Mouse (Mus musculus) urinary bladder, postnatal 25 days (tissue): Measurements from ENCODE around the gene Meis2.

ENCODE experiments used
- DNase-seq: peaks from one replicate; pipeline ENCODE4 v3.0.0; 2022; ENCODE audit warnings: low spot score

Meis2 gene

DNA sequence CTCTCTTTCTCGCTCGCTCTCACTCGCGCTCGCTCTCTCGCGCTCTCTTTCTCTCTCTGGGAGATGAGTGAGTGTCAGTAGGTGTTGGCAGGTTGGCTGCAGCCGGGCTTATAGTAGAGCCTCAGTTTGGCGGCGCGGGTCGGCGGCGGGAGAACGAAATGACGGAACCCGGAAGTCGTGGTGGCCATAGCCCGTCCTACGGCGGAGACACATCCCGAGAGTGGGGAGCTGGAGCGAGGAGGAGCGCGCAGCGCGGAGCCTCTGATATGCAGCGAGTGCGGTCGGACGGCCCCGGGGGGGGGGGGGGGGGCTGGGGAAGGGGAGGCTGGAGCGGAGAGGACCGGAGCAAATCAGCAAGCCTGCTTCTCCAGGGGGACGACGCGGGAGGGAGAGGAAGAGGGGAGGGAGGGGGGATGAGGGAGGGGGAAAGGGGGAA lies at the start of gene Meis2:
TSS of gene Meis2 (minus strand) at position 270 of the 436 bp plus-strand sequence.
- DNase-seq, result peak; percentile 72

DNA sequence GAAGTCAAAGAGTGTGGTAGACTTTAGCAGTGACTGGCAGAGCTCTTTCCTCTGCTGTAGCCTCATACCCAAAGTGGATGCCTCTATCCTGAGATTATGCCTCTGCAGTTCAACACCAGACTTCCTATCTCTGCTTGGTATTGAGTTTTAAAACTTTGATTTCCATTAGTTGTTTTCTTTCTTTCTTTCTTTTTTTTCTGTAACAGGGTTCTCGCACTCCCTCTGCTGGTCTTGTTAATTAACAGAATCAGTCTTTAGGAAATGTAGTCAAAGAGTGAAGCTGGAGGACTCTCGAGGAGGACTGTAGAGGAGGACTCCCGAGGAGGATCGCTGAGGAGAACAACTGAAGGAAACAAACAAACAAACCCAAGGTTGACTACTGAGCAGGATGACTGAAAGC lies 40.6 kb upstream of the Meis2 start:
- no peak for DNase-seq

DNA sequence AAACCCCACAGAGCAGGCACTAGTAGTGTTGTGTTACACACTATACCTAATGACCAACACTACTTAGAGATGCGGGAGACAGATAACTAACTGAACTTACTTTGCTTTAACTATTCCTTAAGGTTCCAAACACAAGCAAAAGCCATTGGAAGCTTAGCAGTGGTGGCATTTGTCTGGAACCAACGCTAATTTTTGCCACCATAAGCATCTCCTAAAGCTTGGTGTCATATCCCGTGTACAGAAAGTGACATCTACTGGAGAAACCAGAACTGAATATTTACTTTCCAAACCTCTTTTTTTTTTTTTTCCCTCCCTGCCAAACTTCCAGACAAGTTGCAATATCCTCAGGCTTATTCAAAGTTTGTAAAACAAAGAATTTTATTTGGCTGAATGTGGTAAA lies 39.5 kb upstream of the Meis2 start:
- DNase-seq, result no peak

DNA sequence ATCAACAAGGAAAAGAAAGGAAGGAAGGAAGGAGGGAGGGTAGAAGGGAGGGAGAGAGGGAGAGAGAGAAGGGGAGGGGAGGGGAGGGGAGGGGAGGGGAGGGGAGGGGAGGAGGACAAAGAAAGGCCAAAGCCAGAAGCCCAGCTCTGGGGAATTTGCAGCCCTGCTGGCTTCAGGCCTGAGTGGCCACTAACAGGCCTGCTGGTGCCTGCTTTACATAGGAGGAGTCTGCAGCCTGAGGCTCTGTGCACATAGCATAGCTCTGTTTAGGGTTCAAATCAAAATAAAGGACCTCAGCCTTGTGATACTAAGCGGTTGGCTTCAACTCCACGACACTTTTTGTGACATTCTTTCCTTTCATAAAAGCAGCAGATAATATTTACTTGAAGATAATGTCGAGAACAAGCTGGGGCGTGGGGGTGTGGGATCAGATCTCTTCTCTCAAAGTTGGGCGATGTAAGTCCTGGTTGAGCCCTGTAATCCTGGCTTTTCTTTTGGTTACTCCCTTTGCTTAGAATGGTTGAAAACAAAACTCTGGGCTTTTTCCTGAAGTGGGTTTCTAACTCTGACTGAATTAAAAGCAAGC lies 37.9 kb upstream of the Meis2 start:
- no peak for DNase-seq

DNA sequence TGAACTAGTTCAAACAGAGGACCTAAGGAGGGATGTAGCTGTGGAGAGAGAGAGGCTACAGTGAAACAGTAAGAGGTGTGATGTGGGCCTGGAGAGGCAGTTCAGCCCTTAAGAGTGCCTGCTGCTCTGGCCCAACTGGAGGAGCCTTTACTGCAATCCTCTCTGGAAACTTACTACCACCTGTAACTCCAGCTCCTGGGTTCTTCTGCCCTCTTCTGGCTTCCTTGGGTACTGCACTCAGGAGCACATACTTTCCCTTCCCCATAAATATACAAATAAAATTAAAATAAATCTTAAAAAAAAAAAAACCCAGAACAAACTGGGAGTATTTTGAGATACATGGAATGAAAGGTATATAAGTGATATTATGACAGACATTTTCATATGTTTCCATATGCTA lies 35.6 kb upstream of the Meis2 start:
- DNase-seq, result peak; percentile 27

DNA sequence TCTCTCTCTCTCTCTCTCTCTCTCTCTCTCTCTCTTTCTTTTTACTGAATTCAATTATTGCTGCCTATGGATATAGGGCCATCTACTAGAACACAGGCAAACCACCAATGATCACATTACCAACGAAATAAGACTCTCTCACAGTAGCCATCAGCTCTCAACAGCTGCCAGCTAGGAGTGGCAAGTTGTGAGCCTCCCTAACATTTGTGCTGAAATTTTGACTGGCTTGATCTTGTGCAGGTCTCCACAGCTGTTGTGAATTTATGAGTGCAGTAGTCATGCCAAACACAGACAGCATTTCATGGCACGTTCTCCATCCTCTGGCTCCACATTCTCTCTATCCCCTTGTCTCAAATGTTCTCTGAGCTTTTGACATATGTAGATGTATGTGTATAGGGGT lies 15.3 kb upstream of the Meis2 start:
- DNase-seq, result no peak

DNA sequence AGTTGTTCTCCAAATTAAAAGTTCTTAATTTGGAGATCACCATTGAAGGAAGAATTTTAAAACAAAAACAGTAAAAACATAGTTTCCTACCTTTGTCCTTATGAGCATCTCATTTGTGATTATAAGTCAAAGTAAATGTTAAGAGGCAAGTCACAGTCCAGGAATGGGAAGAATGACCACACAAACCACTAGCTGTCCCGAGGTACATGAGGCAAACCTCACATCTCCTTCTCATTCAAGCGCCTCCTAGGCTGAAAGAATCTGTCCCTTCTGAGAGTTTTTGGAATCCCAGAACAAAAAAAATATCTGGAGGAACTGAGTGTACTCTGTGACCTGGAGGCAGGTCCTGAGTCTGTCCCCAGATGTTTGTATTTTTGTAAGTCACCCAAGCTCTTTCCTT lies 13.2 kb upstream of the Meis2 start:
- DNase-seq, result no peak

DNA sequence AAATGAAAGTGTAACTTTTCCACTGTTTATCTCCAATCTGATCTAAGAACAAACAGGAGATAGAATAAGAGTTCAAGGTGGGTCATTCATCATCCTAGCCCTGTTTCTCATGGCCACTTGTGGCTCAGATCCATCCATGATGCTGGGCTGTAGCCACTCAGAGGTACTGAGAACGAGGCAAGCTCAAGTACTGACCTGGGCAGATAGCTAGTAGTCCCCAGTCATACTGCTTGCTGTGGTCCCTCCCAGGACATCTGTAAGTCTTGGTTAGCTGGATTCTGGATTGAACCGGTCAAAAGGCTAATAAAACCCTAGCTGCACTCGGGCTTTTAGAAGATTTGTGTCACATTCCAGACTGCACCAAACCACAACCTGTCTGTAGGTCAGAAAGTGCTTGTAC lies 12.1 kb upstream of the Meis2 start:
- DNase-seq, result no peak

DNA sequence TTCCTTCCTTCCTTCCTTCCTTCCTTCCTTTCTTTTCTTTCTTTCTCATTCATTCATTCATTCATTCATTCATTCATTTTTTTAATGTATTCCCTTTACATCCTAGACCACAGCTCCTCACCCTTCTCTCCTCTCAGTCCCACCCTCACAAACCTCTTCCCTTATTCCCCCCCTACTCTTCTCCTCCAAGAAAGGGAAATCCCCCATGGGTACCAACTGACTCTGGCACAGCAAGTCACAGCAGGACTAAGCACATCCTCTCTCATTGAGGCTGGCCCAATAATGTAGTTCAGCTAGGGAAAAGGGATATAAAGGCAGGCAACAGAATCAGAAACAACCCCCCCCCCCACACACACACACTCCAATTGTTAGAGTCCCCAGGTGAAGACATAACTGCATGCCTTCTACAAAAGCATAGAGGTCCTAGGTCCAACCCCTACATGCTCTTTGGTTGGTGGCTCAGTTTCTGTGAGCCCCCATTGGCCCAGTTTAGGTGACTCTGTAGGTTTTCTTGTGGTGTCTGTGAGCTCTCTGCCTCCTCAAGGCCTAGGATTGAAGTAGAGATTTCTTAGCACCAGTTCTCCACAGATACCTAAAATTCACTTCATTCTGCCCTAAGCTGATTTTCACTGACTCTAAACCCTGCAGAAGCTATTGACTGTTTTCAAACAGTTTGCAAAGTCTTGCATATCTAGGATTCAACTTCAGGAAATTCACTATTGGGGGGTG lies 11.3 kb upstream of the Meis2 start:
- no peak for DNase-seq

DNA sequence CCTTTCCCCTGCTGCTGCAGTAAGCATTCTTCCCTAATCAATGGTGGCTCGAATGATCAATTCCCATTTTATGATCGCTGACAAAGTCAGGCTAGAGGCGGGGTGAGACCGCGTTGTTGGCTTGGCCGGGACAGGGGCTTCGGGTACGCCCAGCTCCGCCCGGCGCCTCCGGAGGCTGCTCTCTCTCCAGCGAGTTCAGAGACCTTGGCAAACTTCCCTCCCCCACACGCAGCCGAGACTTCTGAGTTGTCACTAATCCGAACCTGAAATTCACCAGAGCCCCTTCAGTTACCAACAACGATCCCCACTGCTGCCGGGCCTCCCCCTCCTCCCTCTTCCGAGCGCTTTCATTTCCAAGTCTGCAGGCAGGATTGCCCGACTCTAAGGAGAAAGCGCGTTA lies 10.3 kb upstream of the Meis2 start:
- DNase-seq, result peak; percentile 51

DNA sequence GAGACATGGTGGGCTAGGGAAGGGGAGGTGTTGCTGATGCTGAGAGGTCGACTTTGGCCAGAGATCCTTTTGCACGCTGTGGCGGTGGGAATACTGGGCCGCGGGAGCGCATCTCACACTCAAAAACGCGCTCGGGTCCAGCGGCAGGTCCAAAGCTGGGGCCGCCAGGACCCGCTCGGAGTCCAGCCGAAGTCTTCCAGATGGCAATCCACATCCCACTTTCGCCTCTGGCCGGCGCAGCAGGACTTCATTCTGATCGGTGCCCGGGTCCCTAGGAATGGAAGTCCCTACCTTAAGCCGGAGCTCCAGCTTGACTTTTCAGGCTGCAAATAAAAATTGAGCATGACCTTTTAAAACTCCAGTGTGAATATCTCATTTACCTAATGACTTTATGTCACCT lies 9.8 kb upstream of the Meis2 start:
- DNase-seq, result no peak

DNA sequence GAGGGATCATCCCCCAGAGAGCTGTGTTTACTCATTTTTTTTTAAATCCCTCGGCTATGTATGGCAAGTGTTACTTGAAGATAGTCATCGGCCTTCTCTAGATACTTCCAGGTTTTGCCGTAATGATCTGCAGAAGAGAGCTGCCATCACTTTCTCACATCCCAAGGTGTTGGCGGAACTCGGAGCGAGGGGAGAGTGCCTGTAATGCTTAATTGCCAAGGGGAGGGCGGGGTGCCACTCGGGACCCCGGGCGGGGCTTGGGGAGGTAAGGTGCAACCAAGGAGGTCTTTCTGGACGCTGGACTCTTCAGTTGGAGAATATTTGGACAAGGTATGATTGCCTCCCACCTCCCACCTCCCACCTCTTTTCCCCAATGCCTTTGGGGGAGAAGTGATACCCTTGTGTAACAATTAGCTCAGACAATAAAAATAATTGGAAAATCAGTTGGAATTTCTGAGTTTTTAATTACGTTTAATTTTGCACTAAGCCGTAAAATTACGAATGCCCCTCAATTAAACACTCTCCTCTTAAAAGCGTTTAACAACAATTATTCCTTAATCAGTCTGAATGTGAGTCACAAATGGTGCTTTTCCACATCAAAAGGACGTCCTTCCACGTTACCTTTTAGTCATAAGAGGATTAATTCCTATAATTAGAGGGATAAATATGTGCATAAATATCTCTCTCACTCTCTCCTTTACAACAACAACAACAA lies 9.2 kb upstream of the Meis2 start:
- DNase-seq, result no peak

DNA sequence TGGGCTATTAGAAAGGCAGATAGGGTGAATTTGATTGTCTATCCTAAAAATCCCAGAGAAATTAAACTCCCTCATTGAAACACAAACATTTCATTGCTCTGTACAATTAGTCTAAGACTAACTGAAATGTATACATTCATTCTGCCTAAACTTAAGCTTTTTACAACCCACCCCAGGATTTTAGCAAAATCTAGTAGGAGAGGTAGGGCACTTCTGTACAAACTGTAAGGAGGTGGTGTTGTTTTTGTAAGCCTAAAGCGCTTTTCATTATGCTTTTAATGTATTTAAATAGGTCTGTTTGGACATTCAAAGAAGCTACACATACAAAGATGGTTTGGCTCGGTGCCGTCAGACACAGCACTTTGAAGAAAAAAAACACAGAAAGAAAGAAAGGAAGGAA lies 8.4 kb upstream of the Meis2 start:
- DNase-seq, result no peak

DNA sequence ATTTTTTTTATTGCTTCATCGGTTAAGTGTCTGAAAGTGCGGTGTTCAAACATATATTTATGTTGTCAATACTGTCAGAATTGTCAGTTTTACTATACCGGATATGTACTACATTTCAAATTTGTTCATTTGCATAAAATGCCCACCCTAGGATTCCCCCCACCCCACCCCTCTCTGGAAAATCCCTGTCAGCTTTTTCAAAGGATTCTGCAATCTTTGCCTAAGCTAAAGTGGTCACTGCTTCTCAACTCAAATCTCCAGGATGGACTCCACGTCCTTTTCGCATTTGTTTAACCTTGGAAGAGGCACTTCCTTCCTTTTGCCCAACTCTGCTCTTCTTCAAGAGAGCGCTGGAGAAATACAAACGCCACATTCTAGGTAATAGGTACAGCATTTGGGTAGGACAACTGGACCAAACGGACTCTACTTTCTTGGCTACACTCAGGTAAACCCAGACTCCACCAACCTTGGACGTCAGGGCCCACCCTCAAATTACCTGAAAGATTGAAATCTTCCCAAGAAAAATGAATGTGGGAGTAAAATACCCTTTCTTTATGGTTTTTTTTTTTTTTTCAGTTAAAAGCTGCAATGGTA lies 7.8 kb upstream of the Meis2 start:
- no peak for DNase-seq

DNA sequence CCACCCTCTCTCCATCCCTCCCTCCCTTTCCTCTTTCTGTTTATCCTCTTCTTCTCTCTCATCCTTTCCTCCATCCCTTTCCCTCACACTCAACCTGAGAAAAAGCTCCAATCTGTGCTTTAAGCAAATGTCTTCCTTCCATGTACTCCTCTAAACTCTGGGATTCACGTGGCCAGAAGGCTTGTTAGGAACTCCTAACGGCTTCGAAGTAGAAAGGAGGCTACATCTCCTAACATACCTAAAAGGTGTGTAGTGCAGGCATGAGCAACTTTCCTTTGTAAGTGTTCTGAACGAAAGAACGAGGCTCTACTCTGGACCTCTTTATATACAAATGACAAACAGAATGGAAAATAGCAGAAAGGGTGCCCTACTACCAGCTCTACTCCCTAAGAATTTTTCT lies 7.1 kb upstream of the Meis2 start:
- DNase-seq, result no peak

DNA sequence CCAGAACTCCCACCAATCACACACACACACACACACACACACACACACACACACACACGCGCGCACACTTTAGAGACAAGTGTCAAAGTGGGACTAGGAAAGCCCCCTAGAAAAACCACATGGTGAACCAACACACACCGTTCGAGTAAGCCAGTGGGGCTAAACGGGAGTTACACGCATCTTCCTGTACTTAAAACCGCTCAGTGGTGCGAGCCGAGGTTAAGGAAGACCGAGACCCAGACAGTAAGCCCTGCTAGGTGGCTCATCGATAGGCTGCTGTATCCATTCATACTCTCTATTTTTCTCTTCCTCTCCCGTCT lies 6.6 kb upstream of the Meis2 start:
- DNase-seq, result no peak

DNA sequence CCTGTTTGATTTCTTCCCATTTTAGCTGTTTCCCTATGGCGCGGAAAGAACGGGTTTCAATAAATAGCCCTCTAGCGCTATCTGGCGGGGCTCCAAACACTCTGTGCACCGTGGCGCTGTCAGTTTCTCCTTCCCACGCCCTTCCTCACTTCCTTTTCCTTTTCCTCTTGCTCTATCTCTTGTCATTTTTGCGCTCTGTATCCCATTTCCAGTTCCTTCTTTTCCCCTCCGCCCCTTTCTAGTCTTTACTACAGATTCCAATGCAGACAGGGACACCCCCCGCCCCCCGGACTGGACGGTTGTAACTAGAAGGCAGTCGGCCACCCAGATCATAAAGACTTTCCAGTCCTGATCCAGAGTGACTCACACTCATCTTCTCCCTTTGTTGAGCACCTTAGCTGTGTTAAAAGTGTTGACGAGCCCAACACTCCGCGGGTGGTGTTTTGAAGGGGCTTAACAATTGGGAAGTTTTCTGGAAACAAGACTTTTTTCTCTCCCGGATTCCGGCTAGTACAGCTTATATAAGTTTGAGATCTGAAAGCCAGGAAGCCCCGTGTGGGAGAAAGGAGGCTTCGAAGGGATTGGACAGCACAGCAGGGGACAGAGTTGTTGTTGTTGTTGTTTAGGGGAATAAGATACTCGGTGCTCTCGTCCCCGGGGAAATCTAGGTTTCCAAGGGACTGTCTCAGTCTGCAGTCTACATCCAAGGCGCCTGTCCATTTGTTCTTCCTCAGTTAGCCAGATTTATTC lies 6.1 kb upstream of the Meis2 start:
- DNase-seq, result peak; percentile 71

DNA sequence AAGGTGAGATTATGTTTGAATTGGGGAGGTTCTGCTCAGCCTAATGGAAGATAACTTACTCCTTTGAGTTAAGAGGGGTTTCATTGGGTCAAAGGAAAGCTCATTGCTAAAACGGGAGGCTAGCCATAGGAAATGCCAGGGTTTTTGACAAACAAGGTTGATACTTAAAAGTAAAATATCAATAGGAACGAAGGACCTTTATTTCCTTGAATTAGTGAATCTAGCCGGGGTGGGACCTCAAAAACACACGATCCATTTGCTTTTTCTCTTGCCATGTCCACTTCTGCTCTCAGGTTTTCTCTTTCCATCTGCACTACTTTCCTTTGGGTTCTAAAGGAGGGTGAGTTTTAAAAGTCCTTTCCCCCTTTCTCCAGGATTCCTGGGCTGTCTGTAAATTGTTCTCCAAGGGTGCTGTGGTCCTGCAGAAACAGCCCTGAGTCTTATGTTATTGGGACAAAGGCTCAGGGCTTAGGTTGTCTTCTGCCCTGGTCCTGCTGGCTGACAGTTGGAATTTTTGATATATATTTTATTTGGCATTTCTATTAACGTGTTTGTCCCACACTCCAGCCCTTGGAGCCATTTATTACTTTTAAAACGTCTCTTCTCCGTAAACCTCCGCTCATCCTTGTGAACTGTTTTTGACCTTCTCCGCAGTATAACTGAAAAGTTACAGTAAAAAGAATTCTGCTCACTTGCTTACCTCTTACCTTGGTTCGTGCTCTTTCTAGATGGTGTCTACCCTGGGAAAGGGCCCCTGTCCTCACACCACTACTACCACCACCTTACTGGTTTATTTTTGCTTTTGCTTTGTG lies 5.2 kb upstream of the Meis2 start:
- DNase-seq, result no peak

DNA sequence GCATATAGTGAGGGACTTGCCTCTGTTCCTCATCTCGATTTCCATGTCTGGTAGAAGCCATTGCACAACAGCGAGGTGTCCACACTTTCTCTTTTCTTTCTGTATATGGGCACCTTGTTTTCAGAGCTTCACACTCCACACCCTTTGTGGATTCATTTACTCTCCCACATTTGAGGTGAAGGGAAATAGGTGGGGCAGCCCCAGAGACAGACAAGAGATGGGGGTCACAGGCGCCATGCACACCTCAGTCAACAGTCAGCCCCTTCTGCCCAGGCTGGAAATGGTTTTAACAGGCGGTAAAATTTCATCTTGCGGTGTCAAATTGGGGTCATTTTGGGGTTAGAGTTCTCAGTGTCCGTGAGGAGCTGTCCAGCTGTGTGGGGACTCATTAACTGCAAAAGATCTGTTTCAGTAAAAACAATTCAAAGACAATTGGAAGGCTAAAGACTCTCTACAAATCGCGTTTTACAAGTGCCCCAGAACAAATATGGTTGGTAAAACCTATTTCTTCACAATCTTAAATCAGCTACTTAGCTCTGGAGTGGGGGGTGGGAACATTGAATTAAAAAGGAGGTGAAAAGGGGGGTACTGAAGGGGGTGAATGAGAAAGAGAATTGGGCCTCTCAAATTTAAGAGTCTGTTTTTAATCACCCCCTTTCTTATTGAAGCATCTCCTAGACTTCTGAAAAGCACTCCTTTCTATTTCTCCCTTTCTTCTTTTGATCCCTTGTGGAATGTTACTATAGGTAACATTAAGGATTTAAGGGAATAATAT lies 4.0 kb upstream of the Meis2 start:
- no peak for DNase-seq

DNA sequence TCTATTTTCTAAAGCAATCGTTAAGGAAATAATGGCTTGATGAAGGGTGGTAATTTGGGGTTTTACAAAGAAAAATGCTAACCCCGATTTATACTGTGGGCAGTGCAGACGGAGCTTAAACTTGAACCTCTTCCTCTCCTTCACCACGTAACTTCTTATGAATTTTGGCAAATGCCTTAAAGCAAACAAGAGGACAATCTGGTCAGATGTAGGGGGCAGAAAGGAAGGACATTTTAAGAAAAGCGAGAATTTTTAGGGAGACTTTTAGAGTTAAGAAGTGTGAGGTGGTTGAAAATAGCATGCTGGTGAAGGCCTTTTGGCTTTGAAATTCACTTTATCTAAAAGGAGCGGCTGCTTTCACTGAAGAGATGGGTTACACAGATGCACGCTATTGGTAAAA lies 3.3 kb upstream of the Meis2 start:
- DNase-seq, result no peak

DNA sequence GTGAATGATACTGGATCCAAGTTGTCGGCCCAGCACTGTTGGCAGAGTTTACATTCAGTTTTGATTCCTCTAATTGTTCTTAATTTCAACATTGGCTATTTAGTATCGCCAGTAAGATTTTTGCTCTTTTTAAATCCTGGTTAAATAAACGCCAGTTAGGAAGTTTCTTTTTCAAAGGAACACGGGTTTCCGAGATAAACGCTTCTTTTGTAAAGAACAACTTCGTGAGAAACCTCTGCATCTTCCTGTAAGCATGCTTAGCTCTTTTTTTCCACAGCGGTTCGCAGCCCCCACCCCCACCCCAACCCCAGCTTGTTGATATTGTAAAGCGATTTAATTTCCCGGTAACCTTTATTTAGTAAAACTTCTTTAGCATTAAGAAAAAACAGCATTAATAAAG lies 2.8 kb upstream of the Meis2 start:
- no peak for DNase-seq
